Mouse (Mus musculus) urinary bladder, postnatal 25 days (tissue): Measurements from ENCODE around the gene Agtpbp1.
"Not testable (repeated sequence)": the region's sequence is repeated elsewhere in the genome, so short reads cannot be mapped to it uniquely, and the experiment has no call there.

ENCODE experiments used
- DNase-seq: peaks from one replicate; pipeline ENCODE4 v3.0.0; 2022; ENCODE audit warnings: low spot score

The Agtpbp1 gene

GRCm38 (mm10) chr13:59480599-59481483, 104.2 kb downstream of the Agtpbp1 start:
- no peak for DNase-seq

GRCm38 (mm10) chr13:59477928-59478327, 107.1 kb downstream of the Agtpbp1 start:
- not testable (repeated sequence) for DNase-seq

- no peak for DNase-seq
These were observed 107.6 kb downstream of the Agtpbp1 start for GRCm38 (mm10) chr13:59477451-59477850.

GRCm38 (mm10) chr13:59474973-59475372, 110.1 kb downstream of the Agtpbp1 start:
- DNase-seq = no peak

GRCm38 (mm10) chr13:59473341-59473740, 111.7 kb downstream of the Agtpbp1 start:
- DNase-seq = no peak

GRCm38 (mm10) chr13:59472222-59472621, 112.8 kb downstream of the Agtpbp1 start:
- no peak for DNase-seq

- no peak for DNase-seq
These were observed 115.3 kb downstream of the Agtpbp1 start for GRCm38 (mm10) chr13:59469701-59470100.

GRCm38 (mm10) chr13:59468181-59468802, 116.7 kb downstream of the Agtpbp1 start:
- no peak for DNase-seq

GRCm38 (mm10) chr13:59467591-59467990, 117.4 kb downstream of the Agtpbp1 start:
- peak; percentile 19 for DNase-seq

- no peak for DNase-seq
These were observed 124.1 kb downstream of the Agtpbp1 start for GRCm38 (mm10) chr13:59460958-59461357.

- DNase-seq = no peak
These were observed 128.8 kb downstream of the Agtpbp1 start for GRCm38 (mm10) chr13:59456203-59456602.

- DNase-seq = no peak
These were observed 130.8 kb downstream of the Agtpbp1 start for GRCm38 (mm10) chr13:59454001-59454785.

GRCm38 (mm10) chr13:59453582-59453981, 131.4 kb downstream of the Agtpbp1 start:
- DNase-seq = peak; percentile 27

- DNase-seq = peak; percentile 39
These were observed 132.0 kb downstream of the Agtpbp1 start for GRCm38 (mm10) chr13:59453045-59453444.

GRCm38 (mm10) chr13:59450840-59451239, 134.2 kb downstream of the Agtpbp1 start:
- no peak for DNase-seq

- no peak for DNase-seq
These were observed 137.9 kb downstream of the Agtpbp1 start for GRCm38 (mm10) chr13:59447130-59447529.

- DNase-seq = no peak
These were observed 139.8 kb downstream of the Agtpbp1 start for GRCm38 (mm10) chr13:59445179-59445578.

- DNase-seq = no peak
These were observed 140.7 kb downstream of the Agtpbp1 start for GRCm38 (mm10) chr13:59444371-59444770.

GRCm38 (mm10) chr13:59439683-59440082, 145.3 kb downstream of the Agtpbp1 start:
- DNase-seq = no peak

GRCm38 (mm10) chr13:59434554-59434953, 150.5 kb downstream of the Agtpbp1 start:
- no peak for DNase-seq

GRCm38 (mm10) chr13:59431124-59431864, 153.7 kb downstream of the Agtpbp1 start:
- DNase-seq = no peak

- no peak for DNase-seq
These were observed 155.7 kb downstream of the Agtpbp1 start for GRCm38 (mm10) chr13:59429369-59429768.
